Mouse (Mus musculus): ENCODE measurements around the gene Slc27a5. TPM values are rescaled to one million over a fixed set of nuclear protein-coding genes. Genes with fewer than 3 reads are reported as not detected.

Slc27a5 gene
- total and polyA plus RNA-seq, 3 experiments, result 0.13 TPM; not detected in 2

GRCm38 (mm10) chr7:13031069-13031468, 33.1 kb upstream of the Slc27a5 start:
- no peak for TF ChIP-seq HCFC1 (IDR thresholded peaks at IDR 0.05; ENCODE audit: low read depth, low read length)
- TF ChIP-seq SIN3A (IDR thresholded peaks at IDR 0.05; ENCODE audit: low read length), result no peak
- TF ChIP-seq MYC (IDR thresholded peaks at IDR 0.05; ENCODE audit: low read depth, low read length), result no peak
- TF ChIP-seq TBP (IDR thresholded peaks at IDR 0.05; ENCODE audit: low read depth, low read length), result no peak
- no peak for TF ChIP-seq ELF1 (IDR thresholded peaks at IDR 0.05; ENCODE audit: low read depth, low read length)
- no peak for TF ChIP-seq RCOR1 (IDR thresholded peaks at IDR 0.05; ENCODE audit: low read depth, low read length)
- no peak; the same call in 1 of the 2 replicates for TF ChIP-seq SMC3 (IDR thresholded peaks at IDR 0.05; ENCODE audit: low read depth, low read length)
- TF ChIP-seq TAL1 (IDR thresholded peaks at IDR 0.05; ENCODE audit: low read length), result no peak
- TF ChIP-seq E2F4 (IDR thresholded peaks at IDR 0.05; ENCODE audit: borderline replicate concordance, low read depth, low read length), result no peak
- no peak for TF ChIP-seq CHD1 (IDR thresholded peaks at IDR 0.05; ENCODE audit: low read depth, low read length)
- TF ChIP-seq EP300 (IDR thresholded peaks at IDR 0.05; ENCODE audit: low read depth in 1 of 2, low read length in 2 of 2), result no peak
- TF ChIP-seq GABPA (IDR thresholded peaks at IDR 0.05; ENCODE audit: low read depth, low read length), result no peak
- TF ChIP-seq BHLHE40 (IDR thresholded peaks at IDR 0.05; ENCODE audit: borderline replicate concordance, low read depth, low read length), result no peak
- no peak for TF ChIP-seq MXI1 (IDR thresholded peaks at IDR 0.05; ENCODE audit: low read depth, low read length)
- TF ChIP-seq UBTF (IDR thresholded peaks at IDR 0.05; ENCODE audit: borderline replicate concordance, insufficient read depth, low read depth, low read length), result no peak
- TF ChIP-seq NELFE (IDR thresholded peaks at IDR 0.05; ENCODE audit: low read depth, low read length), result no peak
- TF ChIP-seq ZMIZ1 (IDR thresholded peaks at IDR 0.05; ENCODE audit: low read depth, low read length), result 0 out of 2 replicates have a peak, but pooled peaks have one; percentile 13
- no peak for TF ChIP-seq JUND (IDR thresholded peaks at IDR 0.05; ENCODE audit: low read depth, low read length)
- TF ChIP-seq MYB (IDR thresholded peaks at IDR 0.05; ENCODE audit: low read depth, low read length), result no peak
- TF ChIP-seq USF1 (IDR thresholded peaks at IDR 0.05; ENCODE audit: low read depth, low read length), result no peak
- TF ChIP-seq TCF12 (IDR thresholded peaks at IDR 0.05; ENCODE audit: low read depth, low read length), result no peak
- no peak for TF ChIP-seq CHD2 (IDR thresholded peaks at IDR 0.05; ENCODE audit: low read length)
- no peak for TF ChIP-seq NRF1 (IDR thresholded peaks at IDR 0.05; ENCODE audit: insufficient read depth, low read depth, low read length, poor library complexity, severe bottlenecking)
- TF ChIP-seq ZKSCAN1 (IDR thresholded peaks at IDR 0.05; ENCODE audit: low read depth, low read length), result no peak
- TF ChIP-seq RAD21 (IDR thresholded peaks at IDR 0.05; ENCODE audit: low read depth, low read length), result peak; percentile 9
- TF ChIP-seq POLR2AphosphoS5 (IDR thresholded peaks at IDR 0.05; ENCODE audit: borderline replicate concordance, low read depth, low read length), result no peak
- TF ChIP-seq POLR2AphosphoS2 (IDR thresholded peaks at IDR 0.05; ENCODE audit: low read length), result 0 out of 2 replicates have a peak, but pooled peaks have one; percentile 16
- TF ChIP-seq KAT2A (conservative IDR thresholded peaks at IDR 0.05; ENCODE audit: low read depth, low read length), result no peak
- peak; percentile 39 to 54 (median 50) for TF ChIP-seq CTCF (IDR thresholded peaks at IDR 0.05 in 2 of 3, conservative IDR thresholded peaks at IDR 0.05 in 1 of 3; ENCODE audit: control insufficient read depth in 1 of 3, insufficient read depth in 1 of 3, low read depth in 2 of 3, low read length in 3 of 3, poor library complexity in 1 of 3, severe bottlenecking in 1 of 3)
- no peak for TF ChIP-seq ETS1 (IDR thresholded peaks at IDR 0.05; ENCODE audit: low read depth, low read length)
- no peak for TF ChIP-seq MEF2A (IDR thresholded peaks at IDR 0.05; ENCODE audit: extremely low read depth, insufficient replicate concordance, low read depth, low read length, poor library complexity, severe bottlenecking)
- no peak for TF ChIP-seq ZNF384 (IDR thresholded peaks at IDR 0.05; ENCODE audit: low read depth, low read length)
- TF ChIP-seq MAZ (IDR thresholded peaks at IDR 0.05; ENCODE audit: low read depth, low read length), result no peak
- Histone ChIP-seq H3K27ac (ENCODE audit: control insufficient read depth, low read depth, low read length) (no peak overlapping the region), H3K27me3 (ENCODE audit: control insufficient read depth in 1 of 2, insufficient read depth in 2 of 2, low read length in 2 of 2) (no peaks in the 10 kb centered on the region), H3K9ac (ENCODE audit: control insufficient read depth, low read depth, low read length, poor library complexity, severe bottlenecking) (no peak overlapping the region), H3K36me3 (ENCODE audit: control insufficient read depth in 1 of 2, insufficient read depth in 2 of 2, low read length in 2 of 2) (peaks cover 18 to 27% of the 10 kb centered on the region in 2 experiments), H3K9me3 (replicated peaks; ENCODE audit: insufficient read depth, low read length) (no peaks in the 10 kb centered on the region), H3K4me1 (ENCODE audit: control insufficient read depth in 1 of 2, insufficient read depth in 2 of 2, low read length in 2 of 2) (peaks cover 0 to 25% of the 10 kb centered on the region in 2 experiments; a peak in 1 of 4 replicates), H3K79me2 (ENCODE audit: control insufficient read depth, insufficient read depth, low read length, poor library complexity) (peaks cover 20% of the 10 kb centered on the region), H3K4me3 (ENCODE audit: control insufficient read depth in 1 of 2, insufficient read depth in 1 of 2, low read depth in 2 of 2, low read length in 2 of 2) (no peak overlapping the region)
- DNase-seq (ENCODE audit: low read depth, low spot score), result peak; percentile 56

All from MEL (cell line).